Mouse (Mus musculus): Measurements from ENCODE around the gene Zcchc2. TPM values are rescaled to one million over a fixed set of nuclear protein-coding genes. Genes with fewer than 3 reads are reported as not detected.

Zcchc2 gene
- total RNA-seq (2021): 1 to 10 TPM; 8.8 to 9.1 TPM

DNA sequence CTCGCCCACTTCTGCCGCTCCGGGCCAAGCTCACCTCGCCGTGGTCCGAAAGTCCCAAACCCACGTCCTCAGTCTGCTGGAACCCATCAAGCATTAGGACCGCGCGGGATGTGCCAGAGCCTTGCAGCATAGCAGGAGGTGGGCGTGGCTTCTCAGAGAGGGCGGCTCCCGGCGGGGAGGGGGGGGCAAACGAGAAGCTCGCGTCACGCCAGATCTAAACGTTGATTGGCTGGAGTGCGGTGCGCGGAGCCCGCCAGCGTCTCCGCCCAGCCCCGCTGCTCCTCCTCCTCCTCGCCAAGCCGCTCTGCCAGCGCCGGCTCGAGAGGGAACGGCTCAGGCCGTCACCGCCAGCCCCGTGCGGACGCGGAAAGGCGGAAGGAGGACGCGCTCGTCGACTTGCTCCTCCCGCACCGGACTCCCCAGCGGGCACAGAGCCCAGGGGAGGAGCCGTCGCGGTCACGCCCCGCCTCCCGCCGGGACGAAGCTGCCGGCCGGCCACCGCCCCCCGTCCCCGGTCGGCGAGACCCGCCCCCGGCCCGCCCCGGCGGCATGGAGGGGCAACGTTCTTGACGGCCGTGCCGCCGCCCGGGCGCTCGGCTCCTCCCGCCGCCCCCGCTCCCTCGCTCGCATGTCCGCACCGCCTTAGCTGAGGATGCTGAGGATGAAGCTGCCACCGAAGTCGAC, at the start of gene Zcchc2:
Zcchc2 (plus strand) TSS at position 269 of the 684 bp plus-strand sequence.
- peak; percentile 99 for DNase-seq
- intact Hi-C loops (cut with DNase I): no loop called here

DNA sequence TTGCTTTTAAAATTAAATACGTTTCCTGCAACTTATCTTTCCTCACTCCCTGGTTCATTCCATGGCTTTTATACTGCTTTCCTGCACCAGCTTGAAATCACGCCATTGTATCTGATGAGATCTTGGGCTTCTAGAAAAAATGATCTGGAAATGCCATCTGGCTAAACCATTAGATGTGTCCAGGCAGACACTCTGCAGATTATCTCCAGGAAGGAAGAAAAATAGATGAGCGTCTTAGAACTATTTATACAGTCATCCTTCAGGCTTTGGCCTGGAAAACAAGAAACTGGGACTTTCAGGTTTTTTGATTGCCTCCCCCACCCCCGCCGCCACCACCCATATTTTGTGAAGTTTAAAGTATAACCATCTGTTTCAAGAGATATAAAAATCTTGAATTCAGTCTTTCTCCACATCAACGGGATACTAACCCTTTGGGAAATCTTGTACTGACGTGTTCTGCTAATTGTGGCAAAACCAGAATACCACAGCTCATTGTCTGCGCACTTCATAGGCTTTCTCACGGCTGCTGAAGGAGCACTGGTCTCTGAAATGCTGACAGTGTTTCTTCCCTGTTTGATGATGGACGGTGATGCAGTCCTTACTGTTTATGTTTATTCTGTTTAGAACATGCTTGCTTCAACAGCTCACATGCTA, 45.2 kb upstream of the Zcchc2 start:
- intact Hi-C loops (cut with DNase I): no loop called here
- DNase-seq: no peak

DNA sequence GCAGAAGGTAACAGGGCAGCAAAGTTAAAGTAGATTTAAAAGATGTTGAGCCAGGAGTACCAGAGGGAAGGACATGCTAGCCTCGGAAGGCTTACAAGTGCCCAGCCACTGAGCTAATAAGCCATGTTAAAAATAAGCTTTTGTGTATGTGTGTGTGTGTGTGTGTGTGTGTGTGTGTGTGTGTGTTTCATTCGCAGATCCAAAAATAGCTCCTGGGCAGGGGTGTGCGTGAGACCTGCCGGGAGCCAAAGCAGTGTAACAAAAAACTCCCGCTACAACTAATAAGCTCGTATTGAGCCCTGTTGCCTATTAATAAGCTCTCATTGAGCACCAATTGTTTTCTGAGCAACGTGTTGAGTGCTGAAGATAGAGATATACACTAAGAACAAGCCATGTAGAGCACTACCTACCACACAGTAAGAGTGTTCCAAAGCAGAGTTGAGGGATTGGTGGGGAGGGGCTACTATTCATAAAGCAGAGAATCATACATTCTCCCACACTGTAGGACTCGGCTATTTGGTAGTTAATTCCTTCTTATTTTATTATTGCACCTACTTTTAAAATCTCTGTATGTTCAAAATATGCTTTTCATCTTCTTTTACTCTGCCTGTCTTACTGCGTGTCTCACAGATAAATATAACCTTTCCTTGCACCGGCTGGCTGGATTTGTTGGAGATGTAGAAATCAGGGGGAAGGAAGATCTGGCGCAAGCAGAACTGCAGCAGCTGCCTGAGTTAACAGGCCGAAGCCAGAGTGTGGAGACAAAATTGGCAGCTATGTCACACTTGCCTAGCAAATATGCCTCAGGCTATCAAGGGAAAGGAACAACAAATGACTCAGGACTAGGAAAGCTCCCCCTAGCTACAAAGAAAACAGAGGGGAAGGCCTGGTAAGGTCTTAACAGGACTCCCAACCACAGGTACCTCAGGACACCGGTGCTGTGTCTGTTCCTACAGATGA, 43.3 kb upstream of the Zcchc2 start:
- intact Hi-C loops (cut with DNase I): no loop called here
- DNase-seq: peak; percentile 58 to 64

DNA sequence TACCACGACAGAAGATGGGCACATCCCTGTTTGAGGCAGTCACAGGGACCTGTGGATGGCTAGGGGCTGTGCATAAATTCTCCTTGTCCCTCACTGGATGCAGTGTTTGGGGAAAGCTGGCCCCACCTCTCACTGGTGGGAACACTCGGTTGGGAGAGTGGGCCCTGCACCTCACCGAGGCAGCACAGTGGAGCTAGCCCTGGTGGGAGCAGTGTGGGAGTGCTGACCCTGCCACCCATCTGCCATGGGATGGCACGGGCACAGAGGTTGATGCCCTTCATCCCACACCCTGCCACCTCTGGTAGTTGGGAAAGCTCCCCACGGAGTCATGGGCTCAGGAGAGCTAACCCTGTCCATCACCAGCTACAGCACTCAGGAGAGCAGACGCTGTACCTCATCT, 41.9 kb upstream of the Zcchc2 start:
- DNase-seq: no peak
- intact Hi-C loops (cut with DNase I): no loop called here

DNA sequence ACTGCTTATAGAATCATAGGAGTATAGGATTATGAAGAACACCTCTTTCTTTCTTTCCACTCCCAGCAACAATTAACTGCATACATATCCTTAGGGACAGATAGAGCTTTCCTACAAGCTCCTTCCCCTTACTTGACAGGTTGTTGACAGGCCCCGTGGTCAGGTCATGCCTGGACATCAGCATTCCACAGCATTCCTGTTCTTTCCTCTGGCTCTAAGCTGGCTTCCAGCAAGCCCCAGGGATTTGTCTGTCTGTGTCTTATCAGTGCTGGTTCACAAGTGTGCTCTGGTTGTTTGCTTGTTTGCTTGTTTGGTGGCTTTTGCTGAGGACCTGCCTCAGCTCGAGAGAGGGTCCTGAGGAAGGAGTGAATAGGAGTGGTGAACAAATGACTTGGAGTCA, 36.6 kb upstream of the Zcchc2 start:
- intact Hi-C loops (cut with DNase I): no loop called here
- no peak for DNase-seq

DNA sequence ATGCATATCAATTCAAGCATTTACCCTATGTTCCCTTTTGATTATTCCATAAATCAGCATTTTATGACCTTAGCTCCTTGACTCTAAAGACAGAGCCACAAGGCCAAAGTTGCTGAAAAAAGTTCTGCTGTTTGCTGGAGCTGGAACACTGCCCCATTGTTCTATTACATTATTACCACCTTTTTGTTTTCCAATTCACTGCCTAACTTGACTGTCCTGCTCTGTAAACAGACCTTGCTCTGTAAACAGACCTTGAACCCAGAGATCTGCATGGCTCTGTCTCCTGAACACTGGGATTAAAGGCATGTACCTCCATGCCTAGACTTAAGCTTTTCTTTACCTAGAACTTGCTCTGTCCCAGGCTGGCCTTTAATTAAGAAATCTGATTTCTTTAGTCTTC, 36.2 kb upstream of the Zcchc2 start:
- intact Hi-C loops (cut with DNase I): no loop called here
- DNase-seq: no peak

DNA sequence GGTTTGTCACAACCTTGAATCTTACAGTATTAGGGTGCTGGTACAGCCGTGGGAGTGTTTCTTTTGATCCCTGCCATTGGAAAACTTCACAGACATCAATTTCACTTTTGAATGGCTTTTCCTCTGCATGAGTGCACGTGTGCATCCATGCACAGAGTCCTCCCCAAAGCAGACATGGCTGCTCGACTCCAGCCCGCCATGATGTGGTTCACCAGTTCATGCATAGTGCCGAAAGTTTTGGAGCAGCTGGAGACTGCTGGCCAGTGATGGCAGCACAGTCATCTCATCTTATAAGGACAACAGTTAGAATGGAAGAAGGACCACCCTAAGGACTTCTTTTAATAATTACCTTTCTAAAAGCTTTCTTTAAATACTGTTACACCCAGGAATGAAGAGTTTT, 34.1 kb upstream of the Zcchc2 start:
- no peak for DNase-seq
- intact Hi-C loops (cut with DNase I): no loop called here

DNA sequence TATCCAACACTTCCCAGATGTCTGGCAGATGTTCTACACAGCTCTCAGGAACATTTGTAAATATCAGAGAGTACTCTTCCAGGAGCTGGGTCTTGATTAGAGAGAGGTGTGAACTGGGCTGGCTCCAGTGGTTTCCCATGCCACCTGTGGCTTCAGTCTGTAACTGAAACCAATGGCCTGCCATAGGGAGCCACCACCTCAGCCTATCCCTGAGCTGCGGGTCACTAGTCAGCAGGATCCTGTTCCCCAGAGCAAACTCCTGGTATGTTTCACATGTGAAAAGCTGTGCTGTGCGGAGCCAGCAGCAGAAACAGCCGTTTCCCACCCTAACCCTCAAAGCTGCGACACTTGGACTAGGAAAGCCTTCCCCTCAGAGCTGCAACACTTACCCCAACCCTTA, 28.7 kb upstream of the Zcchc2 start:
- intact Hi-C loops (cut with DNase I): no loop called here
- DNase-seq: no peak

DNA sequence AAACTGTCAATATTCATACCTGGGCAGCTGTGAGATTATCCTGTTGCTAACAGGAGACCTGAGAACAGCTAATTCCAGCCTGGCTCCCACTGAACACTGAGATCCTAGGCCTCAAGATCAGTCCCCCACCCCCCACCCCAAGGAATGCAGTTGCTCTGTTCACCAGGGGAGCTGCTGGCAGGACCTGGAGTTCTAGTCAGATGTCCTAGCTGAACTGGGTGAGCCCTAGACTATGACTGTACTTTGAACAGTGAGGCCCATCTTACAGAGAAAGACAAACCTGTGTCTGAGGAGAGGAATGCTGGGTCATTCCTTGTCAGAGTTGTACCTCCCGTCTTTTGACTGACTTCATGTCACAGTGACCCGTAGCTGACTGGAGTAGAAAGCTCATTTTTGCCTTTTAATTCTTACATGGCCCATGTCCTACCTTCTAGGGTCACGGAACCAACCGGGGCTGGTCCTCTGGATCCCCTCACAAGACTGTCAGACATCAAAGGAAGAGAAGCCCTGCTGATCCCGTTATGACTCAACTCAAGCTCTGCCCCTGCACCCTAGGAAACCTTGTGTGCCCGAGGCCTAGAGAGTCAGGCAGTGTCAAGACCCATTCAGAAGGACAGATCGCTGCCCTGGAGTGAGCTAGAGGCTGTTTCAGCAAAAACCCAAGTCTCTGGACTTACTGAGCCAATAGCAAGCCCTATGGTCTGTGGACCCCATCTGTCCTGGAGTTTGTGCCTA, 28.0 kb upstream of the Zcchc2 start:
- intact Hi-C loops (cut with DNase I): no loop called here
- DNase-seq: no peak

DNA sequence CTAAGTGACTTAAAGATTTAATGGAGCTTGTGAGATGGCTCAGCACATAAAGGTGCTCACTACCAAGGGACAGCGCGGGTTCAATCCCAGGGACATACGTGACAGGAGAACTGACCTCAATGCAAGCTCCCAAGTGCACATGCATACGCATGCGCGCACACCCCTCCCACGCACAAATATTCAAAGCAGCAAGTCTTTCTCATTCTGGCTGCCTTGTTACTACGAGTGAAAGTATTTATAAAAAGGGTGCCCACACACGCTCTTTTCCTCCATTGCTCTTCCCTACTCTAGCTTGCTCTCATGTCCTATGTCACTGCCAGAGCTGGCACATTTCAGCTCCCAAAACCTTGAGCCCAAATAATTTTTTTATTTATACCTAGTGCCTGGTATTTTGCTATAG, 27.4 kb upstream of the Zcchc2 start:
- DNase-seq: no peak
- intact Hi-C loops (cut with DNase I): no loop called here

DNA sequence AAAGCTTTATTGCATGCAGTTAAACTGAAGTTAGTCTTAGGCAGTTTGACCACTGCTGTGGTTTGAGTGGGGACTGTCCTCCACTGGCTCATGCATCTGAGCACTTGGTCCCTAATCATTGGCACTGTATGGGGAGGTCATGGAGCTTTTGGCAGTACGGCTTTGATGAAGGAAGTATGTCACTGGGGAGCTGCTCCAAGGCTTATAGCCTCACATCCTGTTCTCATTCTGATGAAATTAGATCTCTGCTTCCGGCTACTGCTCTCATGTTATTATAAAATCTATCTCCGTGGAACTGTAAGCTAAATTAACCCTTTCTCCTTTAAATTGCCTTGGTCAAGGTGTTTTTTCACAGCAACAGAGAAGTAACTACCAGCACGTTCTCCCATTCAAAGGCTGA, 25.7 kb upstream of the Zcchc2 start:
- DNase-seq: no peak
- intact Hi-C loops (cut with DNase I): no loop called here

DNA sequence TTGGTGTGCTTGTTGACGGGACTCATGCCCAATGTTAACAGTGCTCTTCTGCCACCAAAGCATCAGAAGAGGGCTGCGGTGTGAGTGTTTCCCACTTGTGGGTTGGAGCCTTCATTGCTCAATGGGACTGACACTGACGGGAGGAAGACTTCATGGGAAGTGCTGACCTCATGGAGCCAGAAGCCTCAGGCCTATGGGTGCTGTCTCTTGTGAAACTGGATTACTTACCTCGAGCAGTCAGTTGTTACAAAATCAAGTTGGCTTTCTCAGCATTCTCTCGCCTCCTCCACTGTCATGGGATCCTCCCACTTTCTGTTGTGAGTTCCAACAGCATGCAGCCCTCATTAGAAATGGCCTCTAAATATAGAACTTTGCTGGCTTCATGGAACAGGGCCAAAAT, 25.0 kb upstream of the Zcchc2 start:
- intact Hi-C loops (cut with DNase I): no loop called here

DNA sequence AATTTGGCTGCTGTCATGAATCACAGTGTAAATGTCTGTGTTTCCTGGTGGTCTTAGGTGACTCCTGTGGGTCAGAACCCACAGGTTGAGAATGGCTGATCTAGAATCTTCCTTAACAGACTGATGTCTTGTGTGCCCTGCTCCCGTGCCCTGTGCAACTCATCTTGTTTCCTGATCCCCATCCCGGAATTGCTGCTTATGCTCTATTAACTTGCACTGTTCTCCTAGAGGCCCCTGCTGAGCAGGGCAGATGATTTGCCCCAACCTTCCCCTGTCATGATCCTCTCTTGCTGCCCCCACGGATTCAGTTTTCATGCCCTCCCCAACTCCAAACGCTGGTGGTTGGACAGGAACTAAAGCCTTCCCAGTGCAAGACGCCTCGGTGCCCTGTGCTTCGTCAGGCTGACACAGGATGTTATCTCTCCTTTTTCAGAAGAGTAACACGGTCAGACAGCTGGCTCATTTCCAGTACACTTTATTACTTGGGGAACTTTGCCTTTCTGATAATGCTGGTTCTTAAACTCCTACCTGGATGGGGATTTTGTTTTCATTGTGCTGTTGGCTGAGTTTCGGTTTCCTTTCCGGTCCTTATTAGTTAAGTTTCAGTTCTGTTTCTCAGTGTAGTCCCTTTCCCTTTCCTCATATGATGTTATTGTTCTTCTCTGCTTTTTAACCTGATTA, 18.6 kb upstream of the Zcchc2 start:
- peak; percentile 54 to 60 for DNase-seq
- intact Hi-C loops (cut with DNase I): no loop called here

More for the DNA sequence above, 25.0 kb upstream of the Zcchc2 start:
- no peak for DNase-seq

DNA sequence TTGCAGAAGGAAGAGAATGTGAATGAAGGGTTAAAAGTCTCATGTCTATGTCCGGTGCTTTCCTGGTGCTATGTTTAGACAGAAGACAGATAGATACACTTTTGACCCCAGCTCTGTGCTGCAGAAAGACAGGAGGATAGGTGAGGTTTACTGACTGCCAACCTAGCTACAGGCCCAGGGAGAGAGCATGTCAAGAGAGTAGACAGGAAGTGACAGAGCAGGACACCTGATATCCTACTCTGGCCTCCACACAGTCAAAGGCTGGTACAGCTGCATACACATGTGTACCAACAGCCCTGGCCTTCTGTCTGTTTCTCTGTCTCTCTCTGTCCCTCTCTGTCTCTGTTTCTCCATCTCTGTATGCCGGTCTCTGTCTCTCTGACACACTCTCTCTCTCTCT, 16.2 kb upstream of the Zcchc2 start:
- no peak for DNase-seq
- intact Hi-C loops (cut with DNase I): no loop called here

DNA sequence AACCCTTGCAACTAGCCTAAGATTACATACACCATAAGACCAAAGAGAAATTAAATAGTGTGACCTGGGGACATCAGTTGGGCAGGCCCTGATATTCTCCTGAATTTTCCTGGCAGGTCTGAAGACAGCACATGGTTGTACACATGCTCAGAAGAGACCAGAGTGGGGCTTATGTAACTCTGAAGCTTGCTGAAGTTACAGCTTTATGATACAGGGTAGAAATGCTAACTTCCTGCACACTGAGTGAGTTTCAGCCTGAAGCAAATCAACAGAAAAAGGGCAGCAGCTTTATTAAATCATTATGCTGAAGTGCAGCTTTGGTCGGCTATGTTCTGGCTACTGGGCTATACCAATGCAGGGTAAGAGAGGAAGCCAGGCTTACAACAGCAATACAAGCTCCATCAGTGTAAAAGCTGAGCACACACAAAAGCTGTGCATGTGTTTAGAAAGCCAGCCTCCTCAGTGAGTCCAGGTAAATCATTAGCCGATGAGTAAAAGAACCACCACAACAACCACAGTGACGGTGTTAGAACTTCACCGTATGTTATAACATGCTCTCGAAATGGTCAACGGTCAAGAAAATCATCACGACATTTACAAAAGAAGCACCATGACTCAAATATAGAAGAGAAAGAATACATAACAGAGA, 12.6 kb upstream of the Zcchc2 start:
- intact Hi-C loops (cut with DNase I): no loop called here
- DNase-seq: no peak

DNA sequence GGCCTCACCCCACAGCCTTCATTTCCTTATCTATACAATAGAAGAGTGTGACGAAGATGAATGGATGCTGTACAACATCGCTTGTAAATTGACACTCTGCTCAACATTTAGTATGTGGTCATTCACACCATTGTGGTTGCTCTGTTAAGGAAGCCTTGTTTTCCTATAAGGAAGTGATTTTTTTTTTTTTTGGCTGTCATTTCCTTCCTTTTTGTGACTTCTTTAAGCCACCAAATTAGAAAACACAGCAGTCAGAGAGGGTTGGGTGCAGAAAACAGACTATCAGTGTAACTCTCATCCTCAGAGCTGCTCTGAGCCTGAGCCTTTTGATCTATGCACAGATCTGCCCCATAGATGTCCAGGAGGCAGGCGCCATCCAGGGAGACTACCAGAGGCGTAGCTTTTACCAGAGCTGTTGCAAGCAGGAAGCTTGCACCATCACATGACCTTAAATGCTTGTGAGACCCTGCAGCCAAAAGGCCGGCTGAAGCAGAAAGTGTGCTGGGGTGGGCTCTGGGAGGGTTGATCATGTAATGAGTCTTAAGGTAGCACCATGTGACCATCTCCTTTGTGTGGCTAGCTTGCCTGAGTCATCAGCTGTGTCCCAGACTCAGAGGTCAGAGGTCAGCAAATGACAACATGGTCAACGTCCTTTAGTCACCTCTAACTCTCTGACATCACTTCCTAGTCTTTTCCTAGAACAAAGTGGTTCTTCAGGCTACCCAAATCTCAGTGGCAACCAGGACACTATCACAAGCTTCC, 9.2 kb upstream of the Zcchc2 start:
- no peak for DNase-seq
- intact Hi-C loops (cut with DNase I): no loop called here

DNA sequence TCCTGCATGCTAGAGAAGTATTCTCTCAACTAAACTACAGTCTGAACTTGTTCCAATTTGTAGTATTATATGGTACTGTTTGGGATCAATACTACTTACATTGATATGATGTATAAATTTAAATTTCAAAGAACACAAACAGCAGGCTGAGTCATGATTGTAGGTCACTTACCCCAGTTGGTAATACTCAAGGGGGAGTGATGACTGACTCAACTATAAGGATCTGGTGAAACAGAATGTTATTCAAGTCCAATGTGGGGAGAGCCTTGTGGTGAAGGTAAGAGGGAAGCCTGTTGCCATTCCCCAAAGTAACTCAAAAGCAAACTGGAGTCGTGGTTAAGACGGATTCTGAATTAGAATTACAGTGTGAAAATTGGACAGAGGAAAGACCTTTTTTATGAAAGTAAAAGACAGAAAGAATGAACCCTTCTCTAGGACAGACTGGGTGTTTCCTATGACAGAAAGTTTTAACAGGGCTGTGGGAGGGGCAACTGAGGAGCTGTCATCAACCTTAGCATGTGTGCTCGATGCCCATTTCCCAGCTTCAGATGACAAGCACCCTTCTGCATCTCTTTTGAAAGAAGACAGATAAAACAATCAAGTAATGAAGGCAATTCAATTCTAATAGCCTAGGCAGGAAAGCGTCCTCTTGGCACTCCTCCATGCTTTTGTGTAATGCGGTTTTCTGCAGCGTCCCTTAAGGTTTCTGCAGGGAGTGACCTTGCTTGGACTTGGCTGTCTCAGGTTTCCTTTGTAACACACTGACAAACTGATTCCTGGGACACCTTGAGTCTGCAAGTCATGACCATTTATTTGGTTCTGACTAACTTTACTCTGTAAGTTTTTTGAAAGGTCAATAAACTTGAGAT, 7.5 kb upstream of the Zcchc2 start:
- DNase-seq: peak; percentile 62 to 65
- intact Hi-C loops (cut with DNase I): no loop called here

DNA sequence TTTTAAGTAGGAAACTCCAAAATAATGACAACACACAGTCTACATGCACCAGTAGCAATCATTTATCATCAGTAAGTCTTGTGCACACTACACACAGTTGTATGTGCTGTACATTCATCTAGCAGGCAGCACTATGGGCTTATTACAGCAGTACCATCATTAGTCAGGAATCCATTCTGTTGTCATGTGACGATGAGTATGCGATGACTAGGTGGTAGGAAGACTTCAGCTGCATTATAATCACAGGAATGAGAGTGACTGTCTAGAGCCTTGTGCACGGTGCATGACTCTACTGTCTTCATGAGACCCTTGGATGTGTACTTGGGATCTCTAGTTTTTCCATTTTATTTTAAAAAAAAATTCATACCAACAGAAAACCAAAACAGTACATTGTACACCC, 6.0 kb upstream of the Zcchc2 start:
- intact Hi-C loops (cut with DNase I): no loop called here

More for the DNA sequence above, 6.0 kb upstream of the Zcchc2 start:
- DNase-seq: no peak
